27 mouse cellular contexts compared by ENCODE assay signal in the genomic region with DNA sequence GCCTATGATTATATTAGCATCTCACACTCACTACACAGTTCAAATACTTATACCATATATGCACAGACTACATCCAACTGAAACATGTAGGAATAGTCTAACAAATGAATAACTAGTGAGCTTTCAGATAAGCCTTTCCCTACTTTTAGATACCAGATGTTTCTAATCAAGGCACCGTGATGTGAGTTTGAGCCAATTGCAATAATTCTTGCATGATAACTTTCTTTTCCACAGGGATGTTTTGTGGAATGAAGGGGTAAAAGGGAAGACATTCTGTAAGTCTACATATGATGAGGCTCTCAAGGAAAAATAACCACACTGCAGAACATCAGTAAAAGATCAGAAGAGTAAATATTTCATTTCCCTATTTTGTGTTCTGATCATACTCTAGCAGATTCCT.
DNase-seq lines count a peak whose midpoint lies in the region; ATAC-seq and TF ChIP-seq lines count a peak whose summit lies in the region.
"Had no signal": no experiment of that assay in that cellular context is flagged by ENCODE, and none has a peak within 500 bp of the region (broad histone marks: within the 10 kb centered on the region; RNA-seq: fewer than 3 reads in every experiment).

No protein-coding gene starts in this region.

- TF ChIP-seq CTCF in lung, embryonic 14.5 days (IDR thresholded peaks at IDR 0.05; ENCODE audit: low read depth) = no peak
- no peak for TF ChIP-seq CTCF in lung, postnatal 0 days (IDR thresholded peaks at IDR 0.05)

- 58% methylated on average over 1 of the region's 1 CpGs for WGBS in intestine, embryonic 16.5 days
- WGBS in intestine, embryonic 15.5 days = 58% methylated on average over 1 of the region's 1 CpGs
- WGBS in lung, embryonic 14.5 days = 41% methylated on average over 1 of the region's 1 CpGs
- WGBS in lung, postnatal 0 days = 75% methylated on average over 1 of the region's 1 CpGs
- 38% methylated on average over 1 of the region's 1 CpGs for WGBS in limb, embryonic 14.5 days

- no peak for TF ChIP-seq POLR2A in limb, embryonic 14.5 days (IDR thresholded peaks at IDR 0.05; ENCODE audit: borderline replicate concordance, extremely low read depth, insufficient read depth, insufficient read length)

- peak; percentile 50; the same call in 1 of the 2 replicates for ATAC-seq in intestine, embryonic 16.5 days
- ATAC-seq in intestine, embryonic 15.5 days = no peak
- ATAC-seq in lung, embryonic 14.5 days (ENCODE audit: insufficient read depth) = peak; percentile 31; the same call in 1 of the 2 replicates
- no peak for ATAC-seq in lung, postnatal 0 days
- ATAC-seq in limb, embryonic 14.5 days (ENCODE audit: low FRiP score, low read depth) = no peak
- ATAC-seq: CD4-positive, CD25-positive, alpha-beta regulatory T cell, adult 4 months; forebrain, embryonic 14.5 days; forebrain, postnatal 0 days; hindbrain, postnatal 0 days had no signal

- H3K4me2 ChIP-seq in intestine, embryonic 16.5 days (ENCODE audit: low read depth, low read length) = no peak overlapping the region
- H3K4me2 ChIP-seq in intestine, embryonic 15.5 days (replicated peaks) = no peak overlapping the region
- no peak overlapping the region for H3K4me2 ChIP-seq in lung, embryonic 14.5 days
- no peak overlapping the region for H3K4me2 ChIP-seq in lung, postnatal 0 days (replicated peaks; ENCODE audit: low read depth, low read length)
- no peak overlapping the region for H3K4me2 ChIP-seq in limb, embryonic 14.5 days (replicated peaks; ENCODE audit: low read depth, low read length, severe bottlenecking)
- H3K4me2 ChIP-seq: embryonic facial prominence, embryonic 15.5 days; heart, embryonic 13.5 days; hindbrain, embryonic 14.5 days had no signal

- H3K4me1 ChIP-seq in intestine, embryonic 16.5 days (ENCODE audit: control insufficient read depth, insufficient read depth, low read length) = no peaks in the 10 kb centered on the region
- H3K4me1 ChIP-seq in intestine, embryonic 15.5 days (replicated peaks) = no peaks in the 10 kb centered on the region
- H3K4me1 ChIP-seq in lung, embryonic 14.5 days (ENCODE audit: insufficient read depth) = no peaks in the 10 kb centered on the region
- no peaks in the 10 kb centered on the region for H3K4me1 ChIP-seq in lung, postnatal 0 days (ENCODE audit: insufficient read depth, low read depth, low read length)
- H3K4me1 ChIP-seq in limb, embryonic 14.5 days (ENCODE audit: control insufficient read depth, insufficient read depth, low read length) = no peaks in the 10 kb centered on the region
- H3K4me1 ChIP-seq: embryonic facial prominence, embryonic 15.5 days; heart, embryonic 10.5 days; heart, embryonic 13.5 days had no signal

- TF ChIP-seq EP300 in lung, postnatal 0 days (IDR thresholded peaks at IDR 0.05) = no peak

- no peaks in the 10 kb centered on the region for H3K27me3 ChIP-seq in intestine, embryonic 16.5 days (replicated peaks; ENCODE audit: control insufficient read depth, insufficient read depth, low read length)
- no peaks in the 10 kb centered on the region for H3K27me3 ChIP-seq in intestine, embryonic 15.5 days (replicated peaks)
- H3K27me3 ChIP-seq in lung, embryonic 14.5 days (ENCODE audit: insufficient read depth, low read length) = no peaks in the 10 kb centered on the region
- H3K27me3 ChIP-seq in lung, postnatal 0 days (replicated peaks; ENCODE audit: insufficient read depth, low read length) = no peaks in the 10 kb centered on the region
- no peaks in the 10 kb centered on the region for H3K27me3 ChIP-seq in limb, embryonic 14.5 days (ENCODE audit: control insufficient read depth, insufficient read depth, low read length)
- H3K27me3 ChIP-seq: embryonic facial prominence, embryonic 15.5 days; heart, embryonic 13.5 days had no signal

- peak; percentile 20 for DNase-seq in lung, embryonic 14.5 days
- DNase-seq in lung, postnatal 0 days (ENCODE audit: low spot score) = no peak
- peak; percentile 53 for DNase-seq in limb, embryonic 14.5 days (ENCODE audit: low spot score)
- no peak for DNase-seq in c-Kit-positive CD71-positive TER-119-positive erythroid progenitor cells, embryonic 14.5 days (ENCODE audit: low spot score)
- DNase-seq in gastrocnemius, adult 8-10 months (ENCODE audit: low spot score in 2 of 2) = no peak
- DNase-seq: adrenal gland, adult 2 months; adrenal gland, postnatal 14 days; cerebellum, adult 11-12 months; cerebellum, adult 8-10 months; cerebellum, postnatal 10 days; cerebellum, postnatal 36 days; embryo, embryonic 11 days; forebrain, postnatal 0 days; gastrocnemius, adult 2 months; gastrocnemius, postnatal 36 days; heart, adult 2 months; heart, postnatal 14 days; heart, postnatal 4 days had no signal

- no peak overlapping the region for H3K27ac ChIP-seq in intestine, embryonic 16.5 days (ENCODE audit: low read length)
- H3K27ac ChIP-seq in intestine, embryonic 15.5 days = no peak overlapping the region
- H3K27ac ChIP-seq in lung, embryonic 14.5 days (ENCODE audit: low read depth) = no peak overlapping the region
- H3K27ac ChIP-seq in lung, postnatal 0 days (ENCODE audit: low read length) = no peak overlapping the region
- H3K27ac ChIP-seq in limb, embryonic 14.5 days (replicated peaks; ENCODE audit: low read depth, low read length) = no peak overlapping the region
- H3K27ac ChIP-seq: embryonic facial prominence, embryonic 15.5 days; gastrocnemius, adult 2 months; heart, adult 2 months; heart, embryonic 10.5 days; heart, embryonic 13.5 days; hindbrain, embryonic 14.5 days; hindbrain, postnatal 0 days had no signal

- no peak overlapping the region for H3K4me3 ChIP-seq in intestine, embryonic 16.5 days (ENCODE audit: low read length)
- no peak overlapping the region for H3K4me3 ChIP-seq in intestine, embryonic 15.5 days (replicated peaks)
- H3K4me3 ChIP-seq in lung, embryonic 14.5 days (ENCODE audit: low read depth, low read length) = no peak overlapping the region
- no peak overlapping the region for H3K4me3 ChIP-seq in lung, postnatal 0 days (ENCODE audit: low read depth, low read length)
- H3K4me3 ChIP-seq in limb, embryonic 14.5 days (replicated peaks; ENCODE audit: low read length) = no peak overlapping the region
- H3K4me3 ChIP-seq: embryonic facial prominence, embryonic 15.5 days; gastrocnemius, adult 2 months; heart, adult 2 months; heart, embryonic 10.5 days; heart, embryonic 13.5 days had no signal

- no peak overlapping the region for H3K9ac ChIP-seq in intestine, embryonic 16.5 days (ENCODE audit: low read depth, low read length)
- no peak overlapping the region for H3K9ac ChIP-seq in intestine, embryonic 15.5 days
- no peak overlapping the region for H3K9ac ChIP-seq in lung, embryonic 14.5 days
- no peak overlapping the region for H3K9ac ChIP-seq in lung, postnatal 0 days (replicated peaks; ENCODE audit: low read depth)
- H3K9ac ChIP-seq in limb, embryonic 14.5 days (ENCODE audit: low read depth, low read length, severe bottlenecking) = no peak overlapping the region
- H3K9ac ChIP-seq: embryonic facial prominence, embryonic 15.5 days; forebrain, postnatal 0 days; heart, embryonic 13.5 days; hindbrain, embryonic 14.5 days had no signal

- H3K36me3 ChIP-seq in intestine, embryonic 16.5 days (ENCODE audit: control insufficient read depth, insufficient read depth, low read length) = no peaks in the 10 kb centered on the region
- no peaks in the 10 kb centered on the region for H3K36me3 ChIP-seq in intestine, embryonic 15.5 days
- H3K36me3 ChIP-seq in lung, embryonic 14.5 days (ENCODE audit: insufficient read depth) = no peaks in the 10 kb centered on the region
- H3K36me3 ChIP-seq in lung, postnatal 0 days (ENCODE audit: insufficient read depth, low read length) = no peaks in the 10 kb centered on the region
- H3K36me3 ChIP-seq in limb, embryonic 14.5 days (ENCODE audit: control insufficient read depth, insufficient read depth, low read length) = no peaks in the 10 kb centered on the region
- H3K36me3 ChIP-seq: embryonic facial prominence, embryonic 15.5 days; heart, embryonic 10.5 days; heart, embryonic 13.5 days had no signal

- no peaks in the 10 kb centered on the region for H3K9me3 ChIP-seq in intestine, embryonic 16.5 days (ENCODE audit: control insufficient read depth, low read length)
- H3K9me3 ChIP-seq in intestine, embryonic 15.5 days = no peaks in the 10 kb centered on the region
- H3K9me3 ChIP-seq in lung, embryonic 14.5 days (ENCODE audit: low read depth, low read length) = no peaks in the 10 kb centered on the region
- no peaks in the 10 kb centered on the region for H3K9me3 ChIP-seq in lung, postnatal 0 days (ENCODE audit: low read length)
- no peaks in the 10 kb centered on the region for H3K9me3 ChIP-seq in limb, embryonic 14.5 days (ENCODE audit: control insufficient read depth, low read length)
- H3K9me3 ChIP-seq: embryonic facial prominence, embryonic 15.5 days; heart, embryonic 10.5 days; heart, embryonic 13.5 days had no signal

Comparison
In these comparisons a context has a peak if more than half of its experiments do, and no peak if none do; other contexts are left out.
1. ATAC-seq: peak in intestine, embryonic 16.5 days (single experiment) and lung, embryonic 14.5 days (single experiment); none in intestine, embryonic 15.5 days (single experiment), lung, postnatal 0 days (single experiment) and limb, embryonic 14.5 days (single experiment).
2. DNase-seq: peak in lung, embryonic 14.5 days (single experiment) and limb, embryonic 14.5 days (single experiment); none in lung, postnatal 0 days (single experiment), c-Kit-positive CD71-positive TER-119-positive erythroid progenitor cells, embryonic 14.5 days (single experiment) and gastrocnemius, adult 8-10 months (0 of 2).